Mouse (Mus musculus) midbrain, embryonic 15.5 days (tissue): Measurements from ENCODE around the gene Slc35e1. TPM values are rescaled to one million over a fixed set of nuclear protein-coding genes. Genes with fewer than 3 reads are reported as not detected.

ENCODE experiments used
- ATAC-seq: fragments of 200-750 bp; cut with Nextera tagmentation; replicated peaks from 2 replicates; pipeline ENCODE4 v1.8.0; 2017; ENCODE audit warnings: moderate TSS enrichment
- H3K27ac ChIP-seq: fragments of 300-500 bp; sonication (generic); 2 replicates; pipeline ENCODE4 v1.5.1; 2015; ENCODE audit warnings: mild to moderate bottlenecking, inconsistent platforms
- H3K27me3 ChIP-seq: fragments of 300-500 bp; sonication (generic); replicated peaks from 2 replicates; pipeline ENCODE4 v1.6.1; 2015; ENCODE audit warnings: inconsistent platforms
- H3K36me3 ChIP-seq: fragments of 300-500 bp; sonication (generic); replicated peaks from 2 replicates; pipeline ENCODE4 v1.6.1; 2015; ENCODE audit warnings: inconsistent platforms
- H3K4me1 ChIP-seq: fragments of 300-500 bp; sonication (generic); 2 replicates; pipeline ENCODE4 v1.6.1; 2015; ENCODE audit warnings: inconsistent platforms
- H3K4me2 ChIP-seq: fragments of 300-500 bp; sonication (generic); 2 replicates; pipeline ENCODE4 v1.6.1; 2015; ENCODE audit warnings: inconsistent platforms, mild to moderate bottlenecking, moderate library complexity
- H3K4me3 ChIP-seq: fragments of 300-500 bp; sonication (generic); 2 replicates; pipeline ENCODE4 v1.5.1; 2015; ENCODE audit warnings: mild to moderate bottlenecking, inconsistent platforms
- H3K9ac ChIP-seq: fragments of 300-500 bp; sonication (generic); 2 replicates; pipeline ENCODE4 v1.6.1; 2015; ENCODE audit warnings: mild to moderate bottlenecking, inconsistent platforms
- H3K9me3 ChIP-seq: fragments of 300-500 bp; sonication (generic); 2 replicates; pipeline ENCODE4 v1.6.1; 2016; ENCODE audit warnings: inconsistent platforms
- WGBS: fragments of 180-500 bp; shearing (Covaris S2); methylation state at CpG from one replicate; pipeline ENCODE4 v1.1.7; 2015; ENCODE audit warnings: mixed read lengths; 5-methylcytosine and 5-hydroxymethylcytosine counted together
- polyA plus RNA-seq: library from polyadenylated mRNA; unstranded; fragments of >200 nt; fragmentation: Nextera tagmentation; extraction: Ambion mirVana; gene quantifications from 2 replicates; pipeline ENCODE4 v1.2.1, GENCODE M21; 2015

Slc35e1 gene
- polyA plus RNA-seq = 16.5 and 17.6 TPM in 2 replicates

GRCm38 (mm10) chr8:72491680-72492621, at the start of gene Slc35e1:
TSS of gene Slc35e1 (minus strand) at chr8:72492614.
- Histone ChIP-seq H3K27ac (peak within 1 kb of the TSS; percentile 81), H3K4me2 (peak within 1 kb of the TSS; percentile 84), H3K9me3 (no peaks in the 10 kb centered on the region), H3K36me3 (peaks cover 3% of the 10 kb centered on the region; the same call in 1 of the 2 replicates), H3K4me3 (peak within 1 kb of the TSS; percentile 60), H3K4me1 (peaks cover 35% of the 10 kb centered on the region), H3K27me3 (no peaks in the 10 kb centered on the region), H3K9ac (peak within 1 kb of the TSS; percentile 66)
- under 1% methylated on average over 97 of the region's 98 CpGs for WGBS
- peak; percentile 79 for ATAC-seq

GRCm38 (mm10) chr8:72539234-72539633, 46.8 kb upstream of the Slc35e1 start:
- no peak overlapping the region for H3K27ac ChIP-seq
- H3K4me2 ChIP-seq = no peak overlapping the region
- H3K4me1 ChIP-seq = no peaks in the 10 kb centered on the region
- no peak overlapping the region for H3K9ac ChIP-seq
- H3K9me3 ChIP-seq = no peaks in the 10 kb centered on the region
- no peak for ATAC-seq
- H3K27me3 ChIP-seq = no peaks in the 10 kb centered on the region
- no peak overlapping the region for H3K4me3 ChIP-seq
- H3K36me3 ChIP-seq = no peaks in the 10 kb centered on the region

GRCm38 (mm10) chr8:72534888-72535287, 42.5 kb upstream of the Slc35e1 start:
- ATAC-seq = no peak
- Histone ChIP-seq H3K4me2 (no peak overlapping the region), H3K9me3 (no peaks in the 10 kb centered on the region), H3K27ac (no peak overlapping the region), H3K9ac (no peak overlapping the region), H3K4me1 (no peaks in the 10 kb centered on the region), H3K27me3 (no peaks in the 10 kb centered on the region), H3K36me3 (no peaks in the 10 kb centered on the region), H3K4me3 (no peak overlapping the region)
- 99% methylated on average over 3 of the region's 3 CpGs for WGBS

GRCm38 (mm10) chr8:72532103-72532502, 39.7 kb upstream of the Slc35e1 start:
- Histone ChIP-seq H3K9me3 (no peaks in the 10 kb centered on the region), H3K27me3 (no peaks in the 10 kb centered on the region), H3K4me3 (no peak overlapping the region), H3K9ac (no peak overlapping the region), H3K27ac (no peak overlapping the region), H3K4me2 (no peak overlapping the region), H3K36me3 (no peaks in the 10 kb centered on the region), H3K4me1 (no peaks in the 10 kb centered on the region)
- WGBS = 96% methylated on average over 1 of the region's 1 CpGs
- ATAC-seq = no peak

- Histone ChIP-seq H3K4me3 (no peak overlapping the region), H3K27ac (no peak overlapping the region), H3K27me3 (no peaks in the 10 kb centered on the region), H3K4me1 (no peaks in the 10 kb centered on the region), H3K4me2 (no peak overlapping the region), H3K9me3 (no peaks in the 10 kb centered on the region), H3K9ac (no peak overlapping the region), H3K36me3 (no peaks in the 10 kb centered on the region)
- no peak for ATAC-seq
Observed at GRCm38 (mm10) chr8:72521888-72522287, 29.5 kb upstream of the Slc35e1 start.

GRCm38 (mm10) chr8:72517421-72517988, 25.1 kb upstream of the Slc35e1 start:
- no peak overlapping the region for H3K9ac ChIP-seq
- WGBS = 78% methylated on average over 7 of the region's 7 CpGs
- no peak overlapping the region for H3K27ac ChIP-seq
- H3K4me3 ChIP-seq = no peak overlapping the region
- no peak overlapping the region for H3K4me2 ChIP-seq
- no peaks in the 10 kb centered on the region for H3K9me3 ChIP-seq
- no peaks in the 10 kb centered on the region for H3K27me3 ChIP-seq
- no peaks in the 10 kb centered on the region for H3K4me1 ChIP-seq
- no peak for ATAC-seq
- H3K36me3 ChIP-seq = no peaks in the 10 kb centered on the region

GRCm38 (mm10) chr8:72513158-72513557, 20.7 kb upstream of the Slc35e1 start:
- H3K4me1 ChIP-seq = no peaks in the 10 kb centered on the region
- no peaks in the 10 kb centered on the region for H3K36me3 ChIP-seq
- no peak for ATAC-seq
- no peaks in the 10 kb centered on the region for H3K9me3 ChIP-seq
- H3K27ac ChIP-seq = no peak overlapping the region
- no peak overlapping the region for H3K4me2 ChIP-seq
- 96% methylated on average over 1 of the region's 1 CpGs for WGBS
- no peak overlapping the region for H3K4me3 ChIP-seq
- H3K9ac ChIP-seq = no peak overlapping the region
- H3K27me3 ChIP-seq = no peaks in the 10 kb centered on the region

GRCm38 (mm10) chr8:72512648-72513047, 20.2 kb upstream of the Slc35e1 start:
- no peaks in the 10 kb centered on the region for H3K4me1 ChIP-seq
- ATAC-seq = no peak
- H3K4me2 ChIP-seq = no peak overlapping the region
- H3K9ac ChIP-seq = no peak overlapping the region
- no peak overlapping the region for H3K27ac ChIP-seq
- H3K4me3 ChIP-seq = no peak overlapping the region
- no peaks in the 10 kb centered on the region for H3K36me3 ChIP-seq
- 93% methylated on average over 1 of the region's 1 CpGs for WGBS
- H3K9me3 ChIP-seq = no peaks in the 10 kb centered on the region
- no peaks in the 10 kb centered on the region for H3K27me3 ChIP-seq

GRCm38 (mm10) chr8:72507505-72507904, 15.1 kb upstream of the Slc35e1 start:
- Histone ChIP-seq H3K4me3 (no peak overlapping the region), H3K4me2 (no peak overlapping the region), H3K36me3 (no peaks in the 10 kb centered on the region), H3K27ac (no peak overlapping the region), H3K9me3 (no peaks in the 10 kb centered on the region), H3K4me1 (no peaks in the 10 kb centered on the region), H3K27me3 (no peaks in the 10 kb centered on the region), H3K9ac (no peak overlapping the region)
- 80% methylated on average over 1 of the region's 1 CpGs for whole genome bisulfite sequencing
- ATAC-seq = no peak

GRCm38 (mm10) chr8:72504637-72505314, 12.4 kb upstream of the Slc35e1 start:
- Histone ChIP-seq H3K36me3 (no peaks in the 10 kb centered on the region), H3K27me3 (no peaks in the 10 kb centered on the region), H3K4me2 (no peak overlapping the region), H3K4me1 (no peaks in the 10 kb centered on the region), H3K9me3 (no peaks in the 10 kb centered on the region), H3K9ac (no peak overlapping the region), H3K4me3 (no peak overlapping the region), H3K27ac (no peak overlapping the region)
- ATAC-seq = no peak

- Histone ChIP-seq H3K9me3 (no peaks in the 10 kb centered on the region), H3K27ac (no peak overlapping the region), H3K4me3 (no peak overlapping the region), H3K36me3 (no peaks in the 10 kb centered on the region), H3K27me3 (no peaks in the 10 kb centered on the region), H3K4me1 (no peaks in the 10 kb centered on the region), H3K9ac (no peak overlapping the region), H3K4me2 (no peak overlapping the region)
- no peak for ATAC-seq
Observed at GRCm38 (mm10) chr8:72504137-72504536, 11.7 kb upstream of the Slc35e1 start.

GRCm38 (mm10) chr8:72500521-72500931, 8.1 kb upstream of the Slc35e1 start:
- no peak overlapping the region for H3K27ac ChIP-seq
- no peaks in the 10 kb centered on the region for H3K9me3 ChIP-seq
- WGBS = 93% methylated on average over 1 of the region's 1 CpGs
- no peak overlapping the region for H3K9ac ChIP-seq
- peaks cover 2% of the 10 kb centered on the region; the same call in 1 of the 2 replicates for H3K36me3 ChIP-seq
- no peak overlapping the region for H3K4me3 ChIP-seq
- no peak for ATAC-seq
- no peaks in the 10 kb centered on the region for H3K4me1 ChIP-seq
- no peak overlapping the region for H3K4me2 ChIP-seq
- H3K27me3 ChIP-seq = no peaks in the 10 kb centered on the region
